Mouse (Mus musculus): ENCODE measurements around the gene Ppdpf.

DNA sequence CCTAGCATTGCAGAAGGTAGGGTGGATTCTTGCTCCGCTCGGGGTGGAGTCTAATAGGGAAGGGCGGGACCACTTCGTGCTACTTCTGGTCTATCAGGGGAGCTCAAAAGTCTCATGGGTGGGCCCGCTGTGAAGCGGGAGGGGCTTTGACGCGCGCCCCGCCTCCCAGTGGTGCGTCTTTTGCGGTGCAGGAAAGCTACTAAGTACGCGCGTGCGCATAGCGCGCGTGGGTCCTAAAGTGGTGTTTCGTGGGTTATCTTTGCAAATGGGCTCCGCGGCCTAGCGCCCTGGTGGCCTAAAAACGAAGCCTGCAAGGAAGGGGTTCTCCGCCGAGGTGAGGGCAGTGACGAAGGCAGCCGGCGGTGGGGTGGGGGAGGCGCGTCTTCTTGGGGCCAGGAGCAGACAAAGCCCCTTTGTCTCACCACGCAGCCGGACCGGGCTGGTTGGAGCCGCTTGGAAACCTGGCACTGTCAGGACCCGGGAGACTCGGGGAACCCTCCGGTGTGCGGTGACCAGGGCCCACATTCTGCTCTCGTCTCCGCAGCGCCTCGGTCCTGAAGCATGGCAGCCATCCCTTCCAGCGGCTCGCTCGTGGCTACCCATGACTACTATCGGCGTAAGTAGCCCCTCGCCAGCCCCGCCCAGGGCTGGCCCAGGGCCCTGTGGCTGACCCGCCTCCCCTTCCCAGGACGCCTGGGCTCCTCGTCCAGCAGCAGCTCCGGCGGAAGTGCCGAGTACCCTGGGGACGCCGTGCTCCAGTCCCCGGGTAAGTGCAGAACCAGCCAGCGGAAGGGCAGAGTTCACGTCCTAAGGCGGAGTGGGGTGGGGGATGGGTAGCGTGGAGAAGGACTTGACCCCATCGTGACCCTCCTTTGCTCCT, at the start of gene Ppdpf:
- no peak for TF ChIP-seq POLR2A (IDR thresholded peaks at IDR 0.05; ENCODE audit: low read depth, low read length)
- TF ChIP-seq CTCF (IDR thresholded peaks at IDR 0.05; ENCODE audit: extremely low read depth, insufficient read length, insufficient replicate concordance, low read depth, low read length), result no peak

All from small intestine, adult 2 months (tissue).